Mouse (Mus musculus): ENCODE measurements around the gene Gm13090.

Gm13090 gene

DNA sequence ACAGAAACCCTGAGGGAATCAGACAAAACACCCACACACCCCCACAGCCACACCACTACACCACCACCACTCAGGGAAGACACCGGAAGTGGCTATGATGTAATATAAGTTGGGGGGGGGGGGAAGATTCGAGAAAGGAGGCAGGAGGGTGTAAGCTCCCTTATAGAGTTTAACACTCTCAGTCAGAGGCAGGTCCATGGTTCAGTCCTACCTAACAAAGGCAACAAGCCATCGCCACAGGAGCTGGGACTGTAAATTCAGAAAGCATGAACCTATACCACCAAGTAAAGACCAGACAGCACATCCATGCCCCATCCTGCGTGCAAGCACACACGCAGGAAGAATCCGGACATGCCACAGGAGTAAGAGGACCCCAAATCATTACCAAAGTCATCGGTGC, at the start of gene Gm13090:
Gm13090 (plus strand) TSS at position 301 of the 400 bp plus-strand sequence.
- DNase-seq (ENCODE audit: low spot score in 2 of 2), result no peak

- DNase-seq (ENCODE audit: low spot score in 2 of 2), result peak in 1 of 2 experiments; percentile 31
Observed at GRCm38 (mm10) chr4:151041506-151041905, 47.9 kb upstream of the Gm13090 start.

GRCm38 (mm10) chr4:151043281-151043680, 46.1 kb upstream of the Gm13090 start:
- DNase-seq (ENCODE audit: low spot score in 2 of 2), result no peak

GRCm38 (mm10) chr4:151044037-151044943, 45.1 kb upstream of the Gm13090 start, which contains the start of gene Per3:
Gene Per3 (minus strand): TSS chr4:151044665.
- DNase-seq (ENCODE audit: low spot score in 2 of 2), result peak; percentile 95 to 97

GRCm38 (mm10) chr4:151044944-151045570, 44.3 kb upstream of the Gm13090 start:
- DNase-seq (ENCODE audit: low spot score in 2 of 2), result no peak

- no peak for DNase-seq (ENCODE audit: low spot score in 2 of 2)
Observed at GRCm38 (mm10) chr4:151046524-151046923, 42.8 kb upstream of the Gm13090 start.

DNA sequence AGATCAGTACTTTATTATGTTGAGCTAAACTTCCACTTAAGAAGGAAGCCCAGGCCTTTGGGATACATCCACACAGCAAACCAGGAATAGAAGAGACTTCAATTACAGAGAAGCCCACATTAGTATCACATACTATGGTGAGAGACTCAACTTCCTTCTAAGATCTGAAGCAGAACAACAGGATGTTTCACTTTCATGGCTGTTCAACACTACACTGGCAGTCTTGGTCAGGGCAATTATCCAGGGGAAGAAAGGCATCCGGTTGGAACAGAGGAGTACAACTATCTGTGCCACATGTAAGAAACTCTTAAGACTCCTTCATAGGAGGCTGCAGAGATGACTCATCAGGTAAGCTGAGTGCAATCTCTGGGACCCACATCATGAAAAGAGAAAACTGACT, 38.2 kb upstream of the Gm13090 start:
- DNase-seq (ENCODE audit: low spot score in 2 of 2), result no peak

DNA sequence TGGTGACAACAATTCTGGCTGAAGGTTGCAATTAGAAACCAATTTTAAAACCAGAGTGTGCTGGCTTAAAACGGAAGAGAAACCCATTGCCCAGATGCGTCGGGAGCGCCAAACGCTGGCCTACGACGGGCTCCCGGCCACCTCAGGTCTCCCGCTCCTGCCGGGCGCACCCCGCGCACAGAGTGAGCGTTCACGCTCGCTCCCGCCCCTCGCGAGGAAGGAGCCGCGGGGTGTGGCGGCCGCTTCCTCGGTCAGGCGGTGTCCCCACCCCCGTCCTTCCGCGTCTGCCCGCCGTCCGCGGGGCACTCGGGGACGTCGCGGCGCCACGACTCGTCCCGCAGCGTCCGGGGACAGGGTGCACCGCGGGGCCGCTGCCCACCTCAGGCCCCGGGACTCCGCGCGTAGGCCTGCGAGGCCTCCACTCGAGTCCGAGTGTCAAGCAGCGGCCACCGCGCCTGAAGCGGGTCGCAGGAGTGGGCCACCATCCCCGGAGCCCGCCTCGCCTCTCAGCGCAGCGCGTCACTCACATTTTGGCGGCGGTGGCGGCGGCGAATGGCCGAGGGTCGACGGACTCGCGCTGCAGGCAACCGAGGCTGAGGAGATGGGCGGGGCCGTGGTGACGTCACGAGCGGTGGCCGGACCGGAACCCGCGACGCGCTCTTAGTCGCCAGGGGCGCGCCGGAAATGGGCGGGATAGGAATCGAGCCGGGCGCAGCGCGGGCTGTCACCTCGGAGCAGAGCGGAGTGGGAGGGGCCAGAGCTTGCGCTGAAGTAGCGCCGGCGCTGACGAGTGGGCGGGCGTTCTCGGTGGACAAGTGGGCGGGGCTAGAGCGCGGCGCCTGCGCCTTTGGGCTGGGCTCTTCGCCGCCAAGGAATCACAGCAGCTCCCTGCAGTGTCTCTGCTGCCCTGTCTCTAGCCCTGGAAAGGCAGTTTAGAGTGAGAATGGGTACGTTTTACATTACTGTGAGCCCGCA, 31.7 kb upstream of the Gm13090 start, which contains the start of gene Vamp3:
Vamp3 (minus strand) TSS at position 617 of the 975 bp plus-strand sequence.
- DNase-seq (ENCODE audit: low spot score in 2 of 2), result peak; percentile 97 to 99

DNA sequence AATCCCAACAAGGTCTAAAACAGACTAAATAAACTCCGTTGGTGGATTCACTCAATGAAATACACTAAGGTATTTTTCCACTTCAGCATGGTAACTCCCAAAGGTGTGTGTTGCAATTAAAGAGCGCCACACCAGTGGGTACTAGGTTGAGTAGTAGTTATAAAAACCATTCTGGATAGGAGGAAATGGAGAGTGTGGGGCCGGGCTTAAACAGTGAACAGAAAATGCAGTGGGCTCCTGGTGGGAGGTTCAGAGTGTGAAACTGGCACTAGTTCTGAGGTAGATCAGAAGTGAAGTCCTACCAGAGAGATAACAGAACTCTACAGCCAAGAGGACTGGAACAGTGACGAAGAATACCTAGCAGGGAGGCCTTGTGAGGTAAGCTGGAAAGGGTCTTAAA, 30.7 kb upstream of the Gm13090 start:
- DNase-seq (ENCODE audit: low spot score in 2 of 2), result no peak

DNA sequence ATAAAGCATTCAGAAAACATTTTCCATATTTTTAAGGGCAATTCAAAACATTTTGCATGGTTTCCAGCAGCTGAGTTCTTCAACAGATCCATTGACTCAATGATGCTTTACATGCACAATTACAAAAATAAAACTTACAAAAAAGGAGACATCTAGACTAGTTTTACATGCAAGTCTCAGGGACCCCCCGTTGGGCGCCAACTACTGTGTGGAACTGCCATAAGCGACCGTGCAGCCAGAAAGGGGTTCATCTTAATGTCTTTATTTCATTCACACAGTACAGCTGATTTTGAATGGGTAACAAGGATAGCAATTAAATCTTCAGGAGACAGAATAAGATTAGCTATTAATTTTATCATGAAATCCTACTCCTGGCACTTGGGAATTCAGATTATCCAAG, 29.8 kb upstream of the Gm13090 start:
- no peak for DNase-seq (ENCODE audit: low spot score in 2 of 2)

- no peak for DNase-seq (ENCODE audit: low spot score in 2 of 2)
Observed at GRCm38 (mm10) chr4:151068751-151069150, 20.6 kb upstream of the Gm13090 start.

DNA sequence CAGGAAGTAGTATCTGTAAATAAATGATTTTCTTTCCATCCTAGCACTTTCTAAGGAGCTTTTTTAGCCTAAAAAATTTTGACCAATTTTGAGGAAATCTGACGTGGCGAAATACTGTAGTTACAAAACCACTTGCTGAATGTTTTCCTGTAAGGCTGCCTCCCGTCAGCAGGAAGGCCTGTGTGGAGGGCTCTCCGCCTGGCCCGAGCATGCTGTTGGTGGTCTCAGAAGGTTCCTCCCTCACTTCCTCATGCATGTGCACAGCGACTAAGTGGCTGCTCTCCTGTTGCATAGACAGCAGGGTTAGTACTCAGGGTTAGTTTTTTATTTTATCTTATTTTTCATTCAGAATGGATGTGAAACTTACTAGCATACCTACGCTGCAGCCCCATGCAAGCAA, 18.4 kb upstream of the Gm13090 start:
- no peak for DNase-seq (ENCODE audit: low spot score in 2 of 2)

DNA sequence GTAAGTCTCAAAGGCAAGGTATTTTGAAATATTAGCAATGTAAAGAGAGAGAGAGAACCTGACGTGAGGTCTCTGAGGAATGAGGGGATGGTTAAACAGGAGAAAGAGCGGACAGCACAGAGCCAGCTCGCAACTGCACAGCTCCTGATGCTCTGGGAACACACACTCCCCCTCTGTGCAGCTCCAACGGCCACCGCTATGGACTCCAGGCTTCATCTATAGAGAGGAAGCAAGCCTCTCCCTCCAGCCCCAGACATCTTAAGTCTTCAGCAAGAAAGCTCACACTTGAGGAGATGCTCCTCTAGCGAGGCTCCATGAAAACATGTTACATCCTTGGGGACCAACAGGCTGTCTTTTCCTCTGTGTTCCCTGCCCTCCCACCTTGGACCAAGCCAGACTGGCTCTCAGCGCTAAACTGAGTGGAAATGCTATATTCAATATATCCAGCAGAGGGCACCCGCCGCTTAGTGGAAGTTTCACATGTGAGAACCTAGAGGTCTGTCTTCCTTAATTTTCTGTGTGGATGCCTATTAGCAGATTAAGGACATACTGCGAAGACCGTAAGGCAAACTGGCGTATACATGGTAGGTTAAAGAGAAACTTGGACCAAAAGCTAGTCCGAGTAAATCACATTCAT, 16.1 kb upstream of the Gm13090 start:
- DNase-seq (ENCODE audit: low spot score in 2 of 2), result peak in 1 of 2 experiments; percentile 74

DNA sequence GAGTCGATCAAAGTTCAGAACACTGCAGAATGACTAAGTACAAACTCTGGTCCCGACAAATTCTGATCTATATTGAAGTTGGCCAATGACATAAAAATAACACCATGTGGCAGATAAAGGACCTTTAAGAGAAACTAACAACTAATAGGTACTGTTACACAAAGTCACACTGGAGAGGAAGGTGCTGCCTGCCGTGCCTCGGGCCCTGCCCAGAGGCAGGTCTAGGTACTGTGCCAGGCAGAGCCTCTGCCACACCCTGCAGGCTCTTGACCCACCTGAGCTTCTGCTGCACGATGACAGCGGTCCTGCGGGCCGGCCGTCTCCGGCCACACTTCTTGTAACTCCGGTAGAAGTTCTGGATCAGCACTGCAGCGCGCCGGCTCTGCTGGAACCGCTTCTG, 14.6 kb upstream of the Gm13090 start:
- DNase-seq (ENCODE audit: low spot score in 2 of 2), result no peak

DNA sequence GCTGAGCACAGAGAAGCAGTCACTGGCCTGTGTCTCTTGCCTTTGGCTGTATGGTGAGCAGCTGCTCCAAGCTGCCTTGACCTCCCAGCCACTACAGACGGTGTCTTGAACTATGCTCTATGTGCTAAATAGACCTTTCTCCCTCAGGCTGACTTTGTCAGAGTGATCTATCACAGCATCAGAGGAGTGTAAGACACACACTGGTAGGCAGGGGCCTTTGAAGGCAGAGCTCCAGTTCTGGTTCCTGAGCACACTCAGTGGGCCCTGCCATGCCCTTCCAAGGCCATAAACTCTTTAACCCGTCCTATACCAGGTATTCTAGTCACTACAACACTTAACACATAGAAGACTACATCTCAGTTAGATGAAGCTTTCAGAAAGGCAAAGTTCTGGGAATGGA, 8.0 kb upstream of the Gm13090 start:
- no peak for DNase-seq (ENCODE audit: low spot score in 2 of 2)

- no peak for DNase-seq (ENCODE audit: low spot score in 2 of 2)
Observed at GRCm38 (mm10) chr4:151081977-151082376, 7.4 kb upstream of the Gm13090 start.

DNA sequence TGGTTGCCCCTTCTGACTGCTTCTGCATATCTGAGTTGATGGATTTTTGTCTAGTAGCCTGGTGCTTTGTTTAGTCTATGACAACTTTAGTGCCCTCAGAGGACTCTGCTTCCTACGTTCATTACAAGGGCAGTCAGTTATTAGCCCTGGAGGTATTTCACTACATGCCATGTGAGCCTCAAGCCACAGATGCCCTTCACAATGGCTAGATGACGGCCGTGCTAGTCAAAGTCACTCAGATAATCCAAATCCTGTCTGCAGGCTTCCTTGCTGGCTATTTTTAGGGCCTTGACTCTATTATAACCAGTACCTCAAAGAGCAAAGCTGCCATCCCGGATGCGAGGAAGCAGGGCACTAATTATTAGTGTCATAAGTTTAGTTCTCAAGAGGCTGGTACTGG, 6.3 kb upstream of the Gm13090 start:
- no peak for DNase-seq (ENCODE audit: low spot score in 2 of 2)

GRCm38 (mm10) chr4:151087358-151087757, 2.0 kb upstream of the Gm13090 start:
- no peak for DNase-seq (ENCODE audit: low spot score in 2 of 2)

DNA sequence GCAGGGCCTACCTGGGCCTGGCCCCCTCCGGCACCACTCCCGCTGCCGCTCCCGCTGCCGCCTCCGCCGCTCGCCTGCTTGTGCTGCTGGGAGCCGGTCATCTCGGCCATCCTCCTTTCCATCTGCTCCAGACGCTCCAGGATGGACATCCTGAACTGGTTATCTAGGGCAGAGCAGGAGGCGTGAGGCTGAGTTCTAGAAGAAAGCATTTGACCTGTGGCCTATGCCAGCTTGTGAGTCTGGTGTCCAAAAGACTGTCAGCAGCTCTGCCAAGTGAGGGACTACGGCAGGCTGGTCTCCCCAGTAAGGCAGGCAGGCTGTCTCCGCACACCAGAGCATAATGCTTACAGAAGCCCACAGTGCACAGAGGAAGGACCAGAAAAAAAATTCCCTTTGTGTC, 551 bp upstream of the Gm13090 start:
- DNase-seq (ENCODE audit: low spot score in 2 of 2), result no peak

GRCm38 (mm10) chr4:151095207-151095606, 5.8 kb downstream of the Gm13090 start:
- DNase-seq (ENCODE audit: low spot score in 2 of 2), result no peak
